Mouse (Mus musculus) lung, postnatal 0 days (tissue): ENCODE measurements around the gene Dixdc1.

Experiments used
- CTCF ChIP-seq: IDR thresholded peaks from 2 replicates; pipeline ENCODE4 v1.5.1; 2016; ENCODE audit warnings: antibody characterized with exemption, mild to moderate bottlenecking
- EP300 ChIP-seq: IDR thresholded peaks from 2 replicates; pipeline ENCODE4 v1.6.1; 2016; ENCODE audit warnings: antibody characterized with exemption, mild to moderate bottlenecking, control low read depth

GRCm38 (mm10) chr9:50697706-50698041, 41.6 kb downstream of the Dixdc1 start:
- TF ChIP-seq CTCF (no peak), EP300 (no peak)
